Mouse (Mus musculus) ovary, postnatal 14 days (tissue): ENCODE results near the gene Stum.

Source experiments
- DNase-seq: peaks from one replicate; pipeline ENCODE4 v3.0.0; 2022; ENCODE audit warnings: low spot score

Stum gene

DNA sequence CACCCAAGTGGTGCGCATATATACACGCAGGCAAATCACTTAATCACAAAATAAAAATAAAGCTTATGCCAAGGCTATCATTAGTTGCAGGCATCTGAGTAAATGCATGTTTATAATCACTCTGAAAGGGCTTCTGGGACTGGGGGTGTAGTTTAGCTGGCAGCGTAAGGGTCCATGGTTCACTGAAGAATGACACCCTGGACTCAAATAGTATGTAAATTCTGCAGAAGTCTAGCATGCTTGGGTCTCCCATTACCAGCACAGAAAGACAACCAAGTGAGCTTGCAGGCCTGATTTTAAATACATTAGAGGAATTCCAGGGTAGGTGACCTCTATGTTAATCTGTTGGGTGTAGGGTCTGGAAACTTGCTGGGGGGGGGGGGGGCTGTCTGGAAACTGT lies 16.5 kb upstream of the Stum start:
- no peak for DNase-seq

DNA sequence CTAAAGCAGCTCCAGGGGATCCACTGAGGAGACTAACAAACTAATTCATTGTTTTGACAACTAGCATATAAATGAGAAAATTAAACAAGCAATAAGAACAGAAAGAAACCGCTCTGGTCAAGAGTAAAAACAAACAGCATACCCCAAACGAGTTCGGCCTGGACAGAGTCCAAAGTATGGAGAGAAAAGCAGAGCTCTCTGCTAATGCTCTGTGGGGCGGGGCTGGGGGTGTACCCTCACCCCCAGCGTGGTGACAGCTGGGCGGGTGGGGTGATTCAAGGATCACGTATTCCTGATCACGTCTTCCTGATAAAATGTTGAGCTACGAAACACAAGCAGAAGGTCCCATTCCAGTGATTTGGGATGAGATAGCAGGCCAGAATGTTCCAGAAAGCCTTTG lies 9.5 kb upstream of the Stum start:
- no peak for DNase-seq

DNA sequence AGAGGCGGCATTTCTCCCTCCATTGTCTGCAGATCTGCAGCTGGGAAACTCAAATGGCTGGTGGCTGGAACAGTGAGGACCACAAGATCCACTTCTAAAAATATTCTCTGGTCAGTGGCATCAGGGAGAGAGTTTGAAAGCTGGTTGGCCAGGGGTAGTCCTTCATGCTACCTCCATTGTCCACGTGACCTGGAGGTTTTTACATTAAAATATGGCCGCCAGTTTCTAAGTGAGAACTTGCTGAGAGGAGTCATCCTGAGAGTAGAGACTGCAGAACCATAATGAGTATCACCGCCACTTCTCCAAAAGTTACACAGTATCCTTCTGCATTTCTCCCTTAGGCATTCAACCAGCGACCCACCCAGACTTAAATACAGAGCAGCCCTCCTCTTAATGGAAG lies 2.0 kb upstream of the Stum start:
- DNase-seq, result no peak

DNA sequence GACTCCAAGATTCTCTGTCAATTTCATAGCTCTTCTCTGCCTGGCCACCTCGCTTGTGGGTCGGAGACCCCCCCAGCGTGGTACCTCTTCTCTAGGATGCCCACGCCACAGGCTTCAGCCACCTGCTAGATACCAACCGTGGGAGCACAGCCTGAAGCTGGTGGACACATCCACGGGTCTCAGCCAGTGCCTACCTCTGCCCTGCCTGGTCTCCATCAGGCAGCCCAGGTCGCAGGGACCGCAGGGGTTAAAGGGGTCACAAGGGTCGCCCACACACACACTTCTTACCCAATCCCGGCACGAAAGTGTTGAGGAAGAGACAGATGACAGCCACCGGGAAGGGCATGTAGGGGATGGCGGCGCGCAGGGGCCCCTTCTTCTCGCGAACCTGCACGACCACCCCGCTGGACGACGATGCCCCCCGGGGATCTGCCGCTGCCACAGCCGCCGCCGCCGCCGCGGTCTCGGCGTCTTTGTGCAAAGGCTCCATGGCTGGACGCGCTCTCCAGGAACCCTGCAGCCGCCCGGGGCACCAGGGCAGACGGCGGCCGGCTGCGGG lies 385 bp downstream of the Stum start:
- no peak for DNase-seq

DNA sequence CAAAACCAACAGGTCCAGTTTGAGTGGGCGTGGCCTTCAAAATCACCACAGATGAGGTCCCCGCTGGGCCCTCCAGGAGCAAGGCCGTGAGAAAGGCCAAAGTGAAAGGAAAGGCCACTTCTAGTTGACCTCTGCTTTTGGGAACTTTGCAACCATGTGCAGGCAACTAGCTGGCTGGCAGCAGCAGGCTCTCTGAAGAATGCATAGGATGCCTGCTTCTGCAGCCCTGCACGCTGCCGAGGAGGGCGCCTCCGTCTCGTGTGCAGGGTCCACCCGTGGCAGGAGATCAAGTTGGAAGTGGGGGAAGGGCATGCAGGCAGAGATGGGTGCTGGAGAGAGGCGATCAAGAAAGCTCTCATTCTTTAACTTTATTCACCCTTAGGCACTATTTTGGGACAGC lies 1.3 kb downstream of the Stum start:
- DNase-seq, result no peak

DNA sequence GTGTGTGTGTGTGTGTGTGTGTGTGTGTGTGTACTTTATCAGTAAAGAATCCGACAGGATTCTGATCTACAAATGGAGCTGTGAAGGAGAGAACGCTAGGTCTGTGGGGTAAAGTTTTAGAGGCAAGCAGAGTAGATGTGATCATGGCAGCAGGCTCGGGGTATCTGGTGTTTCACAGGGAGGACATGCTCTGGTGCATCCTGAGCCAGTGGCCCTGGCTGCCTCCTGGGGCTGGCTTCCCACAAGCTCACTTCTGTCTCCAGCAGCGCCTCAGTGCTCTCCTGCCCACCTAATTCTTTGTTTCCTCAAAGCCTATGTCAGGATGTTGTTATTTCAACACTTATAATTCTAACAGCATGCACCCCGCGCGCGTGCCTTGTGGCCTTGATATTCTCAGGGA lies 2.0 kb downstream of the Stum start:
- DNase-seq, result no peak

DNA sequence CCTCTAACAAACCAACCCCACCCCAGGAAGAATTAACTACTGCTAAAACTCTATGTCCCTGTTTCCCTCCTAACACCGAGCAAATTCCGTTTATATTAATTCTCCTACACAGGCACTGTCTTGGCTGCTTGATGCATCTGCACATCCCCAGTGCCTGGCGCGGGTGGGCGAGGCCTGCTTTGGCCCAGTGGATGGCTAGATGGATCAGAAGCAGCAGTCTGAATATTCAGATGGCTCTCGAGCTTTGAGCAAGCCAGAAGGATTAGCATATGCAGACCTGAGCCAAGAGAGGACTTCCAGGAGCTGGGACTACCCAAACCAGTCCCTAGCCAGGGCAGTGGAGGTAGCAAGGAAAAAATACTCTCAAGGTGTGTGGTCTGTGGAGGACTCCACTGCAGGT lies 3.0 kb downstream of the Stum start:
- DNase-seq, result no peak

DNA sequence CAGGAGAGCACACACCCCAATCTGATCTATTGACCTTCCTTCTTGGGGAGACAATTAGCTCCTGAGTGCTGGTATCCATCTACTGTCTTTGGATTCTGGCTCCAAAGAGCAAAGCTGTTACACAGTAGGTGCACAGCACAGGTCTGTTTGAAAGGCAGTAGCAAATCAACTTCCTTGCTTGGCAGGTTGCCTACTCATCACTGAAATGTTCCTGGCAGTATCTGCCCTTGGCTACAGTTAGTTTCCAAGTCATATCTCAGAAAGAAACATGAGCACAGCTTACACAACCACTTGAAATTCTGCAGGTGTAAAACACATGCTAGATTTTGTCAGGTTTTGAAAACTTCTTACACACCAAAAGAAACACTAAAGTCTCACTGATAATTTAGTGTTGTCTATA lies 9.7 kb downstream of the Stum start:
- no peak for DNase-seq

DNA sequence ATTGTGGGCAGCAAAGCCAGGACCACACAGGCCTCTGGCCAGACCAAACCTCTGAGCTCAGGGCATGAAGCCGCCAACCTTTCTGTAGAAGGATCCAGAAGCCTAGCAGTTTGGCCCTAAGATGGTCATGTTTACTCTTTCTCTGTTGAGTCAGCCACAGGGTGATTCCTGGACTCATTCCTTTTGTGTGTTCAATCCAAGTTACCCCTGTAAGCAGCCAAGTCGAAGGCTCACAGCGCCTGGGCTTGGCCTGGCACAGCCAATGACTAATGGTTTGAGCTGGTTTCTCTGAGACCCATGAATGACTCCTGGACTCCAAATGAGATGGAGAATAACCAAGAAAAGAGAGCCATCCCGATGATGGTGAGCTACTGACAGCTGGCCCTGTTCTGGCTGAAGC lies 15.3 kb downstream of the Stum start:
- no peak for DNase-seq

DNA sequence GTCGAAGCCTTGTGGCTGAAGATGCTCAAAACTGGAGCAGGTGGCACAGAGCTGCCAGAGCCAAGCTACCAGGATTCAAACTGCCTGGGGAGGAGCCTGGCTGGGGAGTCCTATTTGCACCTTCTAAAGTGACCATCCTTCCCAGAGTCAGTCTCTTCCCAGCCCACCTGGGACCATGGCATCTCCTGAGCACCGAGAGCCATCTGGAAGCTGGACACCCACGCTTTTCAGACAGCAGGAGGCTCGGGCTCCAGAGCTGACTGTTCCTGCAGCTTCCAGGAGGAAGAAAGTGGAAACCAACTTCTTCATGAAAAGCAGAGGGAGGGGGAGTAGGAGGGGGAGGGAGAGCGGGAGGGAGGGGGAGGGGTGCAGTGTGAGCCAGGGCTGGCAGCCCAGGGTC lies 17.7 kb downstream of the Stum start:
- no peak for DNase-seq

DNA sequence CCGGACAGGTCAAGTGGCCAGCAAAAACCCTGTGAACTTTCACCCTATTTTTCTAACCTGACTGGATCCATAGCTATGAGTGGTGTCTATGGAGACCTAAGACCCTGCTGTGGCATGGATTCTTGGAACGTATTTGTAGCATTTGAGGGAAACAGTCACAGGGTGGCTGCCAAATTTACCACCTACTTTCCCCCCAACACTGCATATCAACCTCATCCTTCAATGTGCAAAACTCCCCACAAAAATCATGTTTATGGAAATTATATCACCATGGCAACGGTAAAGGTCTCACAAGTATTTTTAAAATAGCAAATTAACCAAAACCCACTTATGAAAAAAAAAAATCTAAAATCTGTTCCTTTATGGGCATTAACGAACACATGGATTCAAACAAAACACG lies 18.9 kb downstream of the Stum start:
- DNase-seq, result no peak

DNA sequence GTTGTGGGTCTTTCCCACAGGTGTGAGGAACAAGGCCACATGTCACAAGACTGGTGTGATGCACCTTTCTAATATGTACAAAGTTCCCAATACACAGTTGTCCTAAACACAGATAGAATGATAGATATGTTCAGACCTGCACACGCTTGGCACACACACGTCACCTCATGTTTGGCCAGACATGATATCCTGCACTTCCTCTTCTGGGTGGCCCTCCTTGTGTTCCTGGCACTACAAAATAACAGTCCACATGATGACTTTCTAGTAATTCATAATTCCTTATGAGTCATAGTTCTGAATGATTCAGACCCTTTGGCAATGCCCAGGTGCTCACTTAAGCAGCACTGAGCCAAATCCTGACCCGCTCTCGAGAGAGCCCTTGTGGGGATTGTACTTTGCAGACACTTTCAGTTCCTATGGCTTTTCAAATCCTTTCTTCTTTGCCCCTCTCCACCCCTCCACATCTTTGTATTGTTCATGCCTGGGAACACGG lies 20.3 kb downstream of the Stum start:
- no peak for DNase-seq

DNA sequence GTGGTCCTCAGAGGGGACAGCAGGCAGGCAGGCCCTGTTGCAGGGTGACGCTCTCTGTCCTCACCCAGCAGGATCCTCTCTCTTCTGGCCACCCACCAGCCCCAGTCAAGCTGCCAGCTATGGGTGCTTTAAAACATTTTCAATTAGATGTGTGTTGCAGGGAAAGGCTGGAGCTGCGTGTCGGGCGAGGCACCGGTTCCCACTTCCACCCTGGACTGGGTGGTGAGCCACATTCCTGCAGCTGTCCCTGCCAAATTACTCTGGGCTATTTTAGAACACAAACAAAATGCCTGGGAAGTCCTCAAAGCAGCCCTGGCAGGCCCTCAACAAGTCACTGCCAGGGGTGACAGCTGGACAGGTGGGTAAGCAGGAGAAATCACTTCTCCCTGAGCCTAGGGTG lies 20.9 kb downstream of the Stum start:
- no peak for DNase-seq

DNA sequence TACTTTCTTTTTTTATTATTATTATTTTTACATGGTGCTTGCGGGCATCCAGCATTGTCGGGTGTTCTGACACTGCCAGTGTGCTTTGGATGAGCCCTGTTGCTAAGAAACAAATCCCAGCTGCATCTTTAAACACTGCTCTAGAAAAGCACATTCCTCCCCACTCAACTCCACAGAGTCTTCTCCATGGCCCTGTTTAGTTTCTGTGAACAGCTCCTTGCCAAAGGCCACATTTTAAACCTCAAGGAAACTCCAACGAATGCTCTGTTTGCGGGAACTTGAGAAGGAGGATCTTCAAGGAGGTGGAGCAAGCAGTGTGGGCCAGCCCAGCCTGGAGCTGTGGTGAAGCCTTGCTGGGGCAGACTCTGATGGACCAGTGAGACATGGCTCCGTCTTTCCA lies 22.6 kb downstream of the Stum start:
- no peak for DNase-seq

DNA sequence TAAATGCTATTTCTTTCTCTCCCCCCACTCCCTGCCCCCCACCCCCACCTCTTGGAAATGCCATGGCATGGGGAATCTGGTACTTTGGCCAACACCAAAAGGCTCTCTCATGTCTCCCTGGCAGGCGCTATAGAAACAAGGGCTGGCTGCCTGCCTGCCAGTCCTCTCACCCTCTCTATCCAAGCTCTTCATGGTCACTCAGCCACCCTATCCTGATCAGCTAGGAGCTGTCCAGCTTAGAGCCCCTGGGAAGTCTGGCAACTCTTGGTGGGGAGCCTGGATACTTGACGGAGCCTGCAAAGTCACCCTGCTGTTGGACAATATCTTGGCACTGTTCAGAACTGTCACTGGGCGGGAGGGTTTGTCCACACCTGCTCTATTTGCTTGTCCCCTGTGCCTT lies 24.6 kb downstream of the Stum start:
- DNase-seq, result no peak

DNA sequence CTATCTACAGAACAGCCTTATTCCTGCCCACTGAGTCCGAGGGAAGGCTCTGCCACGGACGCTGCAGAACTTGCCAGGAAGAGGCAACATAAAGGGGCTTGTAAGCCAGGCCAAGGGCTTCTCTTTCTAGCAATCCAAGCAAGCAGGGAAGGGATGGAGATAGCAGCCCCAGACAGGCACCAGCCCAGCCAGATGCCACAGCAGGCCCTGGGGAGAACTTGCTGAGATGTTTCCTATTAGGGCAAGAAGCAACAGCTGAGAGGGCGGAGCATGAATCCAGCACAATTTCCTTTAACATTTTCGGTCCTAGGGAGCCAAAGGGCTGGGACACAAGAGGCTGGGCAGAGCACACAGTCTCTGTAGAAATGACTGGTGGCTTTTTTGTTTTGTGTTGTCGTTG lies 25.0 kb downstream of the Stum start:
- no peak for DNase-seq

DNA sequence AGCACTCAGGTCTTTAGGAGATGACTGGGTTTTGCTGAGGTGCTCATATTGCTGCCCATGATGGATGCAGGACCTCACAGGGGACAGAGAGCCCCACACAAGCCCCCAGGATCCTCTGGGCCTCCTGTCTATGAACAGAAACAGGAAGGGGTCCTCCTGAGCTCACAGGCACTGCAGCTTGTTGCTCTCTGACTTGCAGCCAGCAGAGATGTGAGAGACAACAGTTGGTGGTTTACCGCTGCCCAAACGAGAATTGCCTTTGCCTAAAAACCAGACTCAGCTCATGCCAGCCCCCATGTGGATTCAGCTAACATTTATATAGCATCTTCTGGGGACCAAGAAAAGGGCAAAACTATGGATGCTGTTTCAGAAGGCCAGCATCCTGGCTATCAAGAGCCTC lies 33.7 kb downstream of the Stum start:
- no peak for DNase-seq

DNA sequence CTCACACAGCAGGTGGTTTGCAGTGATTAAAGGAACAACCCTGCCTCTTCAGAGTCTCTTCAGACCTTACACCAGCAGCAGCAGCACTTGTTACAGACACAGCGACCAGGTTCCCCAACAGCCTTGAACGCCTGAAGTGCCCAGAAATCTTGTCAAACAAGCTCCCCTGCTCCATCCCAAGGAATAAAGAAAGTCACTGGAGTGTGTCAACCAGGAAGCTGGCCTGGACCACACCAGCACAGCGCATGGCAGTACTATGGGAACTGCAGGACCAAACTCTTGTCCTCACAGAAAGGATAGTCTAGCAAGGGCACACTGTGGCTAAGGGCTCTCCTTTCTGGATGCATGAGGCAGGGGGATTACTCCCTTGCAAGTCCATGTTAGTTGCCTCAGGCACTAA lies 38.9 kb downstream of the Stum start:
- DNase-seq, result no peak

DNA sequence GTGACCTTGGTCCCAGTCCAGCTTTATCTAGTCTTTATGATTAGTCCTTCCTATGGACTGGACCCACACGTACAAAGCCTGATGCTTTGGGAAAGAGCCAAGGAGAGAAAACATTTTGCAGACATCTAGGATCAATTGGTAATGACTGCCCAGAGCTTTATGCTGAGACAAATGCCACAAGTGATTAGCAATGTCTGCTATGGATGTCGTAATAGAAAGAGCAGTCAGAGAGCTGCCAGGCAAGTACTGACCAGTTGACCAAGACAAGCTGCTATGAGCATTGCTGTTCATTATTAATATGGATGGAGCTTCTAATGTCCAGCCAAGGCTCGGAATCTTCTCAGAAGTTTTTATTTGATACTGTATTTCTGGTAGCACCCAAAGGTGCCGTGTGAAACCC lies 43.8 kb downstream of the Stum start:
- no peak for DNase-seq

DNA sequence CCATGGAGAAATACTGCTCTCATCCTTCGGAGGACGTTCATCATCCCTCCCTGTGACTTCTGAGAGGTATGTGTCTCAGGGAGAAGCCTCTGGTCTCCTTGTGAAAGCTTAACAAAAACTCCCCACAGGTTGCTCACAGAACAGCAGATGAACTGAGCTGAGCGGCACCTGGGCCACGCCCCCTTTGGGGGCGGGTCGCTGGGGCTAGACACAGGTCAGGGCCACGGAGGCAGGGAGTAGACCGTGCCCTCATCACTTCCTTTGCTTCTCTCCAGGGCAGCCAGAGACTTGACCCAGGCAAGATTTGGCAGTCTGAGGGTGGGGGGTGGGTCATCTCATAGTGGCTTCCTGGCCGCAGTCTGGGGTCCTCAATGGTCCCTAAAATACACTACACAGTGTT lies 48.4 kb downstream of the Stum start:
- no peak for DNase-seq

DNA sequence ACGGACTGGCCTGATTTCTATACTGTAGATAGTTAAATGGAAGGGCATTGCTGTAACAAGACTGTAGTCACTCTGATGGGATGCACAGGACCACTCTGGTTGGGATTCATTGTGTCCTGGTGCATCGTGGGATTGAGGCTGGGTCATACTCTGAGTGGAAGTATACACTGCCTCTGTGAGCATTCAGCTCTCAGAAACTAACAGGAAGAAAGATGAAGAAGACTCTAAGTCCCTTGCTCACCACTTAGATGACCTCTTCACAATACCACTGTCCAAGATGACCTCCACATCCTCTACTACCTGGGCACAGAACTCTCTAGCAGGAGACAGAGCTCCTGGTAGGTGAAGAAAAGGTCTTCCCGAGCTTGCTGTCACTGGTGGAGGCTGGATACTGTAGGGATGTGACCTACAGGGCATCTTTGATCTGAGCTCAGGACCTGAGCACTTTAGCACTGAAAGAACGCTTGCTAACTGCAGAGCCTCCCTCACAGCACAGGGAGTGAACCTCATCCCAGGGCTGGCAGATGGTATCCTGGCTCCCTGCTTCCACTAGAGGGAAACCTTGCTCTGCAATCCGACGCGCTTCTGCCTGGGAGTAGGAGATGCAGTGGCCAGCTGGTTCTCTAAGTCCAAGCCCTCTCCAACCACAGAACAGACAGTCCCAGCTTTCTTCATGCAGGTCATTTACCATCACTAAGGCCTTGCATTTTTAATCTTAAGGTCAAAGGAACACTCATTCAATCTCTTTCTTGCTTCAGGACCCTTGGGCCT lies 49.3 kb downstream of the Stum start:
- DNase-seq, result peak; percentile 45

DNA sequence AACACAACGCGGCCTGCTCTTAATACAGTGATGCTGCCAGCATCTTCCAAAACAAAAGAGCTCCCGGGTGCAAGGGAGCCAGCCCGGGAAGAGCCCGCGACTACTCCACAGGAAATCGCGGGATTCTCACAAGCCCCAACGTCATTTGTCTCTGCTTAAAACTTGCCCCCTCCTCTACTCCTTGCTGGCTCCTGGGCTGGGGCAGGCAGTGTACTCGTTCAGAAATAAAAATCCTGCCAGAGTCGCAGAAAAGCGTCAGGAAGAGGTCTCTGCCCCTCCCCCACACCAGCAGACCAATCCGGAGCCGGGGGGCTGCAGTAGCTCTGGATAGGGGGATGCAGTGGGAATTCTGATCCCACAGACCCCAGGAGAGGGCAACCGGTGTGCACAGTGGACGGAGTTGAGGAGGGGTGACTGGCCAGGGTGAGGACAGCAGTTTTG lies 50.2 kb downstream of the Stum start:
- no peak for DNase-seq

DNA sequence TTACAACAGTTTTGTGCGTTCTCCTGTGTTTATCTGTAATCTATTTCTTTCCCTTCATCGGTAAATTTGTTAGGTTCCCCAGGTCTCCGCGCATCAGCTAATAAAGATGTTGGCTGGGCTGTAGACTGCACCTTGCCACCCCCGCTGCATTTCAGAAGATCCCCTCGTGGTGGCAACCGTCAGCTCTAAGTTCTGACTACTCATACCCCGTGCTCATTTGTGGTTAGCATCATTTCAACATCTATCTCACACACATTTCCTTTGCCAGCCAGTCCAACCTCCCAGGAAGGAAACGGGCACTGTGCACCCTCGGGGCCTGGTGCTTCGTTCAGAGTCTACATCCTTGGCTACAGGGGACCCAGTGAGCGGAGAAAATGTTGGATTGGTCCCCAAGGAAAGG lies 51.5 kb downstream of the Stum start:
- DNase-seq, result no peak

DNA sequence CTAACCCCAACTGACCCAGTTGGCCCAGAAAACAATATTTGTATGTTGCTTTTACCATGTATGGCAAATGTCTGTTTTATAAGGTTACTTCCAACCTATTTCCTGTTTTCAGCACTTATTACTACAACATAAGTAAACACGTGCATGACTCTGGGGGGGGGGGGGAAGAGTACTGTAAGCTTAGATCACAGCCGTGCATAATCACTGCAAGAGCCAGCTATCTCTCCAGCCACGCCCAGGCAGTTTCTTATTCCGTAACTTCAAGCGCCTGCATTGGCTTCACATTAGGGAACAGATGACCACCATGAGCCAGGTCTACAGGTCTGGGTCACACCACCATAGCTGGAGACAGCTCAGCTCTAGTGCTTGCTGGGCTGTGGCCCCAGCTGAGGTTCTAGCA lies 53.5 kb downstream of the Stum start:
- DNase-seq, result no peak
